Mouse (Mus musculus) lung, embryonic 16.5 days (tissue): Measurements from ENCODE around the gene Thnsl2. TPM values are rescaled to one million over a fixed set of nuclear protein-coding genes. Genes with fewer than 3 reads are reported as not detected.

Source experiments
- ATAC-seq: fragments of 200-750 bp; cut with Nextera tagmentation; 2 replicates; pipeline ENCODE4 v1.8.0; 2017; ENCODE audit warnings: low read depth, mild to moderate bottlenecking, moderate library complexity
- H3K27ac ChIP-seq: fragments of 300-500 bp; sonication (generic); 2 replicates; pipeline ENCODE4 v1.5.1; 2014; ENCODE audit warnings: mild to moderate bottlenecking, control low read depth, low read length
- H3K27me3 ChIP-seq: fragments of 300-500 bp; sonication (generic); 2 replicates; pipeline ENCODE4 v1.6.1; 2014; ENCODE audit warnings: low read depth, low read length, mixed read lengths; ENCODE audit not compliant: control insufficient read depth, insufficient read depth
- H3K36me3 ChIP-seq: fragments of 300-500 bp; sonication (generic); 2 replicates; pipeline ENCODE4 v1.6.1; 2014; ENCODE audit warnings: low read length; ENCODE audit not compliant: control insufficient read depth, insufficient read depth
- H3K4me1 ChIP-seq: fragments of 300-500 bp; sonication (generic); replicated peaks from 2 replicates; pipeline ENCODE4 v1.6.1; 2014; ENCODE audit warnings: low read length, mixed read lengths; ENCODE audit not compliant: control insufficient read depth, insufficient read depth
- H3K4me2 ChIP-seq: fragments of 300-500 bp; sonication (generic); 2 replicates; pipeline ENCODE4 v1.6.1; 2014; ENCODE audit warnings: low read depth, low read length, control low read depth
- H3K4me3 ChIP-seq: fragments of 300-500 bp; sonication (generic); 2 replicates; pipeline ENCODE4 v1.5.1; 2014; ENCODE audit warnings: mild to moderate bottlenecking, low read length, control low read depth
- H3K9ac ChIP-seq: fragments of 300-500 bp; sonication (generic); 2 replicates; pipeline ENCODE4 v1.6.1; 2014; ENCODE audit warnings: low read length, control low read depth
- H3K9me3 ChIP-seq: fragments of 300-500 bp; sonication (generic); 2 replicates; pipeline ENCODE4 v1.6.1; 2016; ENCODE audit warnings: low read length; ENCODE audit not compliant: control insufficient read depth
- WGBS: fragments of 180-500 bp; shearing (Covaris S2); extraction: QIAGEN DNeasy Blood & Tissue Kit; methylation state at CpG from one replicate; pipeline ENCODE4 v1.1.7; 2014; 5-methylcytosine and 5-hydroxymethylcytosine counted together
- polyA plus RNA-seq: library from polyadenylated mRNA; unstranded; fragments of >200 nt; fragmentation: Nextera tagmentation; extraction: Ambion mirVana; gene quantifications from 2 replicates; pipeline ENCODE4 v1.2.1, GENCODE M21; 2015

Gene Thnsl2
- polyA plus RNA-seq, 1 experiment from 2014 or later, result 8.8 TPM

GRCm38 (mm10) chr6:71164394-71164793 lies 20.2 kb upstream of the Thnsl2 start:
- Histone ChIP-seq H3K36me3 (no peaks in the 10 kb centered on the region), H3K9me3 (no peaks in the 10 kb centered on the region), H3K4me1 (0 out of 2 replicates have a peak, but pooled peaks cover 5% of the 10 kb centered on the region), H3K27ac (no peak overlapping the region), H3K4me2 (no peak overlapping the region), H3K4me3 (no peak overlapping the region), H3K9ac (no peak overlapping the region; the same call in 1 of the 2 replicates), H3K27me3 (no peaks in the 10 kb centered on the region)
- ATAC-seq, result peak; percentile 45; the same call in 1 of the 2 replicates
- WGBS, result 19% methylated on average over 6 of the region's 6 CpGs

GRCm38 (mm10) chr6:71162269-71162668 lies 18.0 kb upstream of the Thnsl2 start:
- Histone ChIP-seq H3K9ac (no peak overlapping the region), H3K27ac (no peak overlapping the region), H3K27me3 (no peaks in the 10 kb centered on the region), H3K36me3 (no peaks in the 10 kb centered on the region), H3K4me3 (no peak overlapping the region), H3K4me2 (no peak overlapping the region), H3K4me1 (0 out of 2 replicates have a peak, but pooled peaks cover 5% of the 10 kb centered on the region), H3K9me3 (no peaks in the 10 kb centered on the region)
- ATAC-seq, result no peak
- WGBS, result 37% methylated on average over 4 of the region's 4 CpGs

GRCm38 (mm10) chr6:71161290-71161689 lies 17.1 kb upstream of the Thnsl2 start:
- WGBS, result 73% methylated on average over 7 of the region's 7 CpGs
- no peak overlapping the region for H3K27ac ChIP-seq
- no peak overlapping the region for H3K4me2 ChIP-seq
- no peak overlapping the region for H3K4me3 ChIP-seq
- H3K27me3 ChIP-seq, result no peaks in the 10 kb centered on the region
- no peak for ATAC-seq
- 0 out of 2 replicates have a peak, but pooled peaks cover 5% of the 10 kb centered on the region for H3K4me1 ChIP-seq
- H3K36me3 ChIP-seq, result no peaks in the 10 kb centered on the region
- H3K9me3 ChIP-seq, result no peaks in the 10 kb centered on the region
- H3K9ac ChIP-seq, result no peak overlapping the region

GRCm38 (mm10) chr6:71156674-71157326 lies 12.6 kb upstream of the Thnsl2 start:
- 73% methylated on average over 5 of the region's 5 CpGs for WGBS
- Histone ChIP-seq H3K4me3 (no peak overlapping the region), H3K9ac (no peak overlapping the region), H3K9me3 (no peaks in the 10 kb centered on the region), H3K27me3 (no peaks in the 10 kb centered on the region), H3K4me1 (no peaks in the 10 kb centered on the region), H3K27ac (no peak overlapping the region), H3K4me2 (no peak overlapping the region), H3K36me3 (no peaks in the 10 kb centered on the region)
- no peak for ATAC-seq

GRCm38 (mm10) chr6:71154861-71155260 lies 10.6 kb upstream of the Thnsl2 start:
- 80% methylated on average over 6 of the region's 6 CpGs for WGBS
- Histone ChIP-seq H3K36me3 (no peaks in the 10 kb centered on the region), H3K27me3 (no peaks in the 10 kb centered on the region), H3K27ac (no peak overlapping the region), H3K4me1 (no peaks in the 10 kb centered on the region), H3K9ac (no peak overlapping the region), H3K4me3 (no peak overlapping the region), H3K4me2 (no peak overlapping the region), H3K9me3 (no peaks in the 10 kb centered on the region)
- ATAC-seq, result no peak

GRCm38 (mm10) chr6:71153486-71153885 lies 9.2 kb upstream of the Thnsl2 start:
- no peak for ATAC-seq
- H3K4me2 ChIP-seq, result no peak overlapping the region
- WGBS, result 78% methylated on average over 4 of the region's 4 CpGs

GRCm38 (mm10) chr6:71151098-71151497 lies 6.9 kb upstream of the Thnsl2 start:
- H3K9me3 ChIP-seq, result no peaks in the 10 kb centered on the region
- no peaks in the 10 kb centered on the region for H3K36me3 ChIP-seq
- ATAC-seq, result no peak
- no peaks in the 10 kb centered on the region for H3K4me1 ChIP-seq
- H3K4me3 ChIP-seq, result no peak overlapping the region
- no peak overlapping the region for H3K9ac ChIP-seq
- H3K27ac ChIP-seq, result no peak overlapping the region
- 53% methylated on average over 10 of the region's 10 CpGs for WGBS
- no peaks in the 10 kb centered on the region for H3K27me3 ChIP-seq
- H3K4me2 ChIP-seq, result no peak overlapping the region

More at GRCm38 (mm10) chr6:71153486-71153885, 9.2 kb upstream of the Thnsl2 start:
- no peaks in the 10 kb centered on the region for H3K36me3 ChIP-seq
- H3K4me3 ChIP-seq, result no peak overlapping the region
- H3K27me3 ChIP-seq, result no peaks in the 10 kb centered on the region
- no peaks in the 10 kb centered on the region for H3K9me3 ChIP-seq
- no peak overlapping the region for H3K9ac ChIP-seq
- H3K4me1 ChIP-seq, result no peaks in the 10 kb centered on the region
- H3K27ac ChIP-seq, result no peak overlapping the region

GRCm38 (mm10) chr6:71149534-71149933 lies 5.3 kb upstream of the Thnsl2 start:
- 15% methylated on average over 5 of the region's 5 CpGs for WGBS
- H3K36me3 ChIP-seq, result no peaks in the 10 kb centered on the region
- no peaks in the 10 kb centered on the region for H3K9me3 ChIP-seq
- peak; percentile 43; the same call in 1 of the 2 replicates for ATAC-seq
- H3K4me1 ChIP-seq, result no peaks in the 10 kb centered on the region
- no peaks in the 10 kb centered on the region for H3K27me3 ChIP-seq
- H3K9ac ChIP-seq, result no peak overlapping the region
- H3K4me2 ChIP-seq, result no peak overlapping the region
- H3K27ac ChIP-seq, result no peak overlapping the region
- H3K4me3 ChIP-seq, result no peak overlapping the region

- Histone ChIP-seq H3K4me3 (no peak overlapping the region), H3K36me3 (no peaks in the 10 kb centered on the region), H3K9ac (no peak overlapping the region), H3K27ac (no peak overlapping the region), H3K4me1 (no peaks in the 10 kb centered on the region), H3K4me2 (no peak overlapping the region), H3K27me3 (no peaks in the 10 kb centered on the region), H3K9me3 (no peaks in the 10 kb centered on the region)
- ATAC-seq, result no peak
- 71% methylated on average over 6 of the region's 6 CpGs for WGBS
These were observed 4.1 kb upstream of the Thnsl2 start for GRCm38 (mm10) chr6:71148336-71148735.
